Mouse (Mus musculus) right cerebral cortex, postnatal 25 days (tissue): ENCODE data around the gene Gm21992.

Experiments
- DNase-seq: peaks from one replicate; pipeline ENCODE4 v3.0.0; 2022

Gm21992 gene

DNA sequence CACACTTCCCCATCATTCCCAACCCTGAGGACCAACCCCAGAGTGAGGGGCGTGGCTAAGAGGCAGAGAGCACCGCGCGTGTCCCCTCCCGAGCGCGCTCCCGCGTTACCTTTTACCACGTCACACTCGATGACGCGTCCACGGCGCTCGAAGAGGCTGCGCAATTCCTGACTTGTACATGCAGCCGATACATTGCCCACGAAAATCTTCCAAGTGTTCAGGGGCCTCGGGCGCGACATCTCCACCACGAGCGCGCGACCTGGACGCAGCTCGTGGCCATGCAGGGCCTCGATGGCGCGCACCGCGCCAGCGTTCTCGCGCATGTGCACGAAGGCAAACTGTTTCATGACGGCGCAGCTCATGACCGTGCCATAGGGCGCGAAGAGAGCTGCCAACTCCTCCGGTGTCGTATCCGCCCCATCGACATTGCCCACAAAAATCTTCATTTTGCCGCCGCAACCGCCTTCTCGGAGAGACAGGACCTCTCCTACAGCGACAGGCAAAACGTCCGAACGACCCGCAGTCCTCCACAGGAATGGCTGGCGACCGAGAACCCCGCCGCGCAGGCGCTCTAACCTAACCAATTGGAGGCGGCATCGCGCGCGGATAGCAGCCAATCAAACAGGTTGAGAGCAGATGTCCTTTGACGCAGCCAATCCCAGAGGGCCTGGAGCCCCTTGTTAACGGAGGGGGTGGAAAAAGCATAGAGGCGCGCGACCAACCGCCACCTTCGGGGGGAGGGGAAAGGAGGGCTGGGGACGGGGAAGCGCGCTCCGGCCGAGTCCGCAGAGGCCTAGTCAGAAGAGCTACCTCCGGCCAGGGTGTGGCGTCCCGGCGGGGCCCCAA, at the start of gene Gm21992, which contains the start of gene Rbm14:
Gm21992 (minus strand) TSS at position 550 of the 846 bp plus-strand sequence.
Rbm14 (minus strand) TSS at position 572 of the 846 bp plus-strand sequence.
- DNase-seq, result peak; percentile 98

DNA sequence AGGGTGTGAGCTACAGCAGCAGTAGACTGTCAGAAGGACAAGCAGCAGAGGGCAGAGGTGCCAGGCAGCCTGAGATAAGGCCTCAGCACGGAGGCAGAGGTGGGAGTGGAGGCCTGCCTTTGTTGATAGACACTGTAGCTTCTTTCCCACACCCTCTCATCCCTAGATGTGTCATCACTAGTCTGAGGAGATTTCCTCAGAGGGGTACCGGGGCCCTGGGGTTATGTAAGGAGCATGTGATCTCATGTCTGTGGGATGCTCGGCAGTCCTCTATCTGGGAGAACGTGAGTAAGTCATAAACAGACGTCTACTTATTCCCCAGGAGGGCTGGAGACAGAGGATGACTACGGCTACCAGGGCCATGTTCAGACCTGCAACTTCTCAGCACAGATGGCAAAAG, 47.7 kb upstream of the Gm21992 start:
- no peak for DNase-seq

DNA sequence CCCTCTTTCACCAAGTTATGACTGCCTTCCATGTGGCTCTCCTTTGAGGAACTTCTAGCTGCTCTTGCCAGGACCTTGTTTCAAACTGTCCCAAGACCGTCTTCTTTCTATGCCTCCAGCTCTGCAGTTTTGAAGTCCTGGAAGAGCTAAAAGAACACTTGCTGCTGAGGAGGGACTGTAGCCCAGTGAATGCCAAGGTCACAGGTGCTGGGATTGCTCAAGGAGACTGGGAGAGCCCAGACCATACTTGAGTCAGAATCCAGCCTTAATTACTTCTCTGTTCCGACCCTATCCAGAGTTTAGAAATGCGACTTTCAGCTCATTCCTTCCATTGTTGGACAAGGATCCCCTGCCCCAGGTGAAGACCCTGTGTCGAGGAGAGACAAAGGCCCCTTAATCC, 44.5 kb upstream of the Gm21992 start:
- DNase-seq, result no peak

DNA sequence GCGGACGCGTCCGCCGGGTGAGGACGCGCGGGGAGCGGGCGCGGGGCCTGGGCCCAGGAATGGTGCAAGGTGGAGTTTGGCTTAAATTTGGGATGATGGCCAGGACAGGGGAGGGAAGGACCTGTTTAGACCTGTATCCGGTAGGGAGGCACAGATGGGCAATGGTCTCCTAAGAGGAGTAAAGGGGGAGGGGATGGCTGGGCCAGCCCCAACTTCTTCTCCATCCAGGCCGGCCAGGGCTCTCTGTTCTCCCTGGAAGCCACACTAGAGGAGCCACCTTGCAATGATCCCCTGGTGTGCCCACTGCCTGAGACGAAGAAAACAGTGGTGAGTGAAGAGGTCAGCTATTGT, 44.0 kb upstream of the Gm21992 start:
- DNase-seq, result no peak

DNA sequence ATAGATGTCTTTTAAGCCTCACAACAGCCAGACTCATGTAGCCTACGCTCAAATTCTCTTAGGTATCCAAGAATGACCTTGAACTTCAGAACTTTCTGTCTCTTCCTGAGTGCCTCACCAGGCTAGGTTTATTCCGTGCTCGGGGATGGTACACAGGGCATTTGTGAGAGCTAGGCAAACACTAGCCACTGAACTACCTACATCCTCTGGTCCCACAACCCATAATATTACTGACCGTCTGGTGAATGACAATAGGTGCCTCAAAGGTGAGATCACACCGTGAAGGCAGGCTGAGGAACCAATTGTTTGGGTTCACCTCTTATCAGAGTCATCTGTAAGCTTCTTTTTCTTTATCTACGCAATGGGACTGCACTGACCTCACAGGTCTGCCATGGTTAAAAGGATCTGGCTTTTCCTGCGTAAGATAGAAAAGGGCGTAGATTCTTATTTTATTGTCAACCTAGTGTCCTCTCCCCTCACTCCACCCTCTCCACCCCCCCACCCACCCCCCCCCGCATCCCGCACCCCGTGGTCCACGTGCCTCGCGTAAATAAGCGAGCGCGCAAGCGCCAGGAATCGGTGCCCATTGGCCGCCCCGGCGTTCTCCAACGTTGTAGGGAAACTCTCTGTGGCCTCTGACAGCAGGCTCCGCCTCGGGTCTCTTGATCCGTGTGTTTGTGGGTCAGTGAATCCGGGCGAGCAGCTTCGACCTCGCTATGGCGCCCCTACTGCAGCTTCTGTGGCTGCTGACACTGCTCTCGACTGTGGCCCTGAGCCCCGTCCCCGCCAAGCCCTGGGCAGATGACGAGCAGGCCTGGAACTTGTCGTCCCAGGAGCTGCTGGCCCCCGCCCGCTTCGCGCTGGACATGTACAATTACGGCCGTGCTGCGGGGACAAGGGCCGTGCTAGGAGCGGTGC, 43.4 kb upstream of the Gm21992 start, which contains the start of gene Ctsf:
Ctsf (plus strand) TSS at position 579 of the 918 bp plus-strand sequence.
- DNase-seq, result peak; percentile 90

DNA sequence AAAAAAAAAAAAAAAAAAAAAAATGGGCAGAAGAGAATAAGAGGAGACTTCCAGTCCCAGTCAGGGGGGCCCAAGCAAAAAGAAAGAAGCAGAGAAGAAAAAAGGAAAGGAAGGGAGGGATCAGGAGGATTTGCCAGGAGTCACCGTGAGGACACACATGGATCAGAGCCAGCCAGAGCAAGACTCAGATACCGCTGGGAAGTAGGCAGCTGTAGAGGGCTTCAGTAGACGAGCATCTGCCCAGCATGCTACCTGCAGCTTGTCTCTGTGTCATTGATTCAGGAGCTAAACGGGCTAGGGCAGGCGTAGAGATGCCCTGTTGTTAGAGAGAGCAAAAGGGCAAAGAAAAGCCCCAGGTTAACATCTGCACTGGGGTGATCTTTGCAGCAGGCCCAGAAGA, 38.9 kb upstream of the Gm21992 start:
- DNase-seq, result no peak

DNA sequence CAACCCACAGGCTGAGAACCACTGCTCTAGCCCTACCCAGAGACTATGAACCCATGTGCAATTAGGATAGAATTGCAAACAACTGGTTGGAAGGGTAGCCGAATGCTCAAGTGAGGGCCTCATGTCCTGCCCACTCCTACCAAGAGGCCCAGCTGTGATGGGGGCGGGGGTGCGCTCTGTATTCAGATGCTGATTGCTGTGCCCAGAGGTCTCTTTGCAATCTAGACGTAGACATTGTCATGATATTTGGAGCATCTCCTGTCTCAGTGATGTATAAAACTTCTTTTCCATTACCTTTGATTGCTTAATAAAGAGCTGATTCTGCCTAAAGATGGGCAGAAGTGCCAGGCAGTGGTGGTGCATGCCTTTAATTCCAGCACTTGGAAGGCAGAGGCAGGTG, 38.4 kb upstream of the Gm21992 start:
- DNase-seq, result no peak

DNA sequence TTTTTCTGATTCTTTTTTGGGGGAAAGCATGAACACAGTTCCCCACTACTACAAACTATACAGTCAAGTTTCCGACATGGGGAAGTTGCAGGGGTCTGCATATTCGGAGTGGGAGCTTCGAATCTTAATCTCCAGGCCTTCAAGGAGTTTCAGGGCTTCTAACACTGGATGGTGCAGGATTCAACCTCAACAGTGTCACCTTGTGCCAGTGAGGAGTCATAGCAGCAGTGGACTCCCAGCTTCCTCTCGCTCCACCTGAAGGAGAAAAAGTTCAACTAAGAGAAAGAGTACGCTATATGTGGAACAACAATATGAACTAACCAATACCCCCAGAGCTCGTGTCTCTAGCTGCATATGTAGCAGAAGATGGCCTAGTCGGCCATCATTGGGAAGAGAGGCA, 36.1 kb upstream of the Gm21992 start:
- DNase-seq, result no peak

DNA sequence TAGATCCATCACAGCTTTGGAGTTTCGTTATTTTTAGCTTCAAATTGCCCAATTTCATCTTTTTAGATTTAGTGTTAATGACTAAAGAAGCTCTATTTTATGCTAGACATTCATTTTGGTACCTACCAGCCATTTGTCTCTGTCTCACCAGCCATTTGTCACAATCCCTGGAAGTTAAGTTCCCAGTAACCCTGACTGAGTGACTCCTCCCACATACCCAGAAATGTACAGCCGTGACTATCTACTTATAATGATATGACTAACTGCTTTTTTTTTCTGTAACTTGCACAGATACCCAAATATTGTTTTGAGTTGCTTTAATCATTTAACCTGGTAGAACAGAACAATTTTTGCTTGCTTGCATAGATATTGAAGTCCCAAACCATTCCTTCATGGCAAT, 34.4 kb upstream of the Gm21992 start:
- no peak for DNase-seq

DNA sequence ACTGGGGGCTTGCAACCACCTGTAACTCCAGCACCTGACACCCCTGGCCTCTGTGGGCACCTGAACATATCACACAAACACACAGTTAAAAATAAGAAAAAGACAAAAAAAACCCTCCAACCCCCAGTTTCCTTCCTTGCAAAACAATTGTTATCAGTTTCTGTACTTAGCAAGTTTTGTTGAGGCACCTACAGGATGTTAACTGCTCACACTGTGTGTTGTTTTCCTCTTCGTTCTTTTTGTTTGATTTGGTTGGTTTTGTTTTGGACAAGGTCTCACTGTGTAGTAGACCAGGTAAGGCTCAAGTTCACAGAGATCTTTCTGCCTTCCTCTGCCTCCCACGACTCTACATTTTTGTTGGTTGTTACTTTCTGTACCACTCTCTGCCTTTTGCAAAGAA, 31.2 kb upstream of the Gm21992 start:
- no peak for DNase-seq

DNA sequence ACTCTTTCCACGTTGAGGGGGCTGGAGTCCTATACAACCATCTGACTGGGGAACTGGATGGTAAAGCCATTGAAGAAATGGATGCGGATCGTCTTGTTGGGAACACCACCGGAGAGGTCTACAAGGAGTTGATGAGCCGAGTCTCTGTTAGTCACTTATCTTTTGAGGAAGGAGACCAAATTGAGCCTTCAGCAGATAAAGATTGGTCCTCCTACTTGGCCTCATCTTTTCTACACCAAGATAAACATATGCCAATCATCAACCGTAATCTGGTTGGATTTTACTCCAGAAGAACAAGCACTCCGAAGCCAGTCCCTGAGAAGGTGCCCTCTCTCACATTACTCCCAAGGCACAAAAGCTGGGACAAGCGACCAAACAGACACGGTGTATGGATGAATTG, 29.4 kb upstream of the Gm21992 start:
- no peak for DNase-seq

DNA sequence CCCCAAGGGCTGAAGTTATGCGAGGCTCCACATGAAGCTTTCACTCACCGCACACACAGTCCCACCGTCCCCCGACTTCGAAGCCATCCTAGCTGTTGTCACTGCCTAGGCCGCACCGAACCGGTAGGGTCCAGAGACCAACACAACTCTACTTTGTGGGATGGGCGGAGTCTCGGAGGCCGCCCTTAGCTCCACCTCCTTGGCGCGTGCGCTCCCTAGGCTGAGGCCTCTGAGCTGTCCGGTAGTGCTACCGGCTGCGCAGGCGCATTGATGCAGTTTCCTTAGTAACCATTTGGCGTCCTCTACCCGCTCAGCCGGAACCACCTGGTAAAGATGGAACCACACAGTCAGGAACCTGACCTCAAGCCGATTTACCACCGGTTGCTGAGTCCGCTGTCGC, 27.7 kb upstream of the Gm21992 start, which contains the start of the genes Ccs and Ccdc87:
Ccs (minus strand) TSS at position 184 of the 400 bp plus-strand sequence.
Ccdc87 (plus strand) TSS at position 218 of the 400 bp plus-strand sequence.
- peak; percentile 94 for DNase-seq

DNA sequence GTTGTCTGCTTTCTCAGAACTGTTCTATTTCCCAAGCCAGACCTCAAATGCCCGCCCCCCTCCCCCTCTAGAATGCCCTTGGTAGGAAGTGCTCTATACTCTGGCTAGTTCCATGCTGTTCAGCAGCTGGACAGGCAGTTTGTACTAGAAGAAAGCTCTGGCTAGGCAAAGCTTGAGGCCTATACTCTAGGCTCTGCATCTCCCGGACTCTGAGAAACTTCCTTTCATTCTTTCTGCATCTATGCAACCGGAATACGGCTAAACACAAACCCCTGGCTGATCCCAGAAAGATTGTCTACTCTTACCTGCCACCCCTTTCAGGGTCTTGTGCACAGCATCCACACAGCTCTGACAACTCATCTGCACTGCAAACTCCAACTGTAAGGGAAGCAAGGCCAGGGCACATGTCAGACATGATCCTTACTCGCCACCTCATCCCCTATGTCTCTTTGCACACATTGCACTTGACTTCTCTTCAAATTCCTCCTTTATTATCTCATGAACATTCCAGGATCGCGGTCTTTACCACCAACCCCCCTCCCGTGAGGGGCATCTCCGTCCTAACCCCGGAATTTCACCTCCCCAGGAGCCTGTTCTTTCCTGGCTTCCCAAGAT, 27.2 kb upstream of the Gm21992 start:
- no peak for DNase-seq

DNA sequence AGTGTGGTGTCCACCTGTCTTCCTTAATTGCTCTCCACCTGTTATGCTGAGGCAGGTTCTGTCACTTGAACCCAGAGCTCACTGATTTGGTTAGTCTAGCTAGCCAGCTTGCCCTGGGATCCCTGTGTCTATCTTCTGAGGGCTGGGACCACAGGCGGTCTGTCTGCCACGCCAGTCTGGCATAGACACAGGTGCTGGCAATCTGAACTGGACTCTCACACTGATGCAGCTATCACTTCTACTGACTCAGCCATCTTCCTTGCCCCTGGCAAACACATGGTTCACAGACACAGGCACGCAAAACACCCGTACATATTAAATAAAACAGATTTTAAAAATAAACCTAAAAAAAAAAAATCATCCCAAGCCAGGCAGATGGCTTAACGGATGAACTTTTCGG, 25.6 kb upstream of the Gm21992 start:
- no peak for DNase-seq

DNA sequence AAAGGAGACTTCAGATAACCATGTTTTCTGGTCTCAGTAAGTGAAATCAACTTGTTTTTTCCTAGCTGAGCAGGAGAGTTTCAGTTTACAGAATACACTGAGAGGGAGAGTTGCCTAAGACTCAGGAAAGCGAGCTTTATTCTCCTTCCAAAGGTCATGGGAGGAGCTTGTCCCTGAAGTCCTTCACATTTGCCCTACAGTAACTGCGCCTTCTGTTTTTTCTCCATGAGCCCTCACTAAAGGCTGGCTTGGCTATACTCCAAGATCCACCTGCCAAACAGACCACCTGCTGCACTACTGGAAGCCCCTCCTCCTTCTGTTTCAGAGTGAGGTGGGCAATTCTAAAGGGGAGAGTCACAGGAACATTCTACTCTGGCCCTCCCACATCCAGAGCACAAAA, 24.7 kb upstream of the Gm21992 start:
- no peak for DNase-seq

DNA sequence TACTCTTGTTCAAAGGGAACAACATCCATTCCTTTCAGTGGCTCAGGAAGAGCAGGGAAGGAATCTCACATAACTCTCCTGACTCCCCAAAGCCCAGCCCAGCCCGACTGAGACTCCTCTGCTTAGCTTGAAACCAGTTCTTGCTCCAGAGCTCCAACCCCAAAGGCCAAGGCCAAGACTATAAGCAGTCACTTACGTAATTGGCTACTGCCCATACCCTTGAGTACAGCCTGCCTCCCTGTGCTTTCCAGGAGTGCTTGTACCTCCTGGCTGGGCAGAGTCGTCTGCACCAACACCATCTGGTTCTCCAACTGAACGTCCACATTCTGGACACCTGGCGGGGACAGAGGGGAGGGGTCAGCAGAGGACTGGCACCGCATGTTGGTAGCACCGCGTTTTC, 22.6 kb upstream of the Gm21992 start:
- DNase-seq, result no peak

DNA sequence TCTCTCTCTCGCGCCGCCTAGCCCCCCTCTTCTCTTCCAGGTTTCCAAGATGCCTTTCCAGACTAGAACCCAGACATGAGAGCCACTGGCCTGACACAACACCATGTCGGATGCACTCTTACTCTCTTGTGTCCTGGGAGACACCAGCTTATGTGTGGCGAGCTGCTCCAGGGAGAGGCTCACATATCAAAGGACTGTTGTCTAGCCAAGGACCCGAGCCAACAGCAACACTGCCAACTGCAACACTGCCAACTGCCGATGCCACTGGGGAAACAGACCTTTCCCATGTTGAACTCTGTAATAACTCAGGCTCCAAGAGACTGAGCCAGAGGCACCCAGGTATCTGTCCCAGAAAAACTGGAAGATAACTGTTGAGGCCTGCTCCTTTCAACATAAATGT, 17.7 kb upstream of the Gm21992 start:
- DNase-seq, result no peak

DNA sequence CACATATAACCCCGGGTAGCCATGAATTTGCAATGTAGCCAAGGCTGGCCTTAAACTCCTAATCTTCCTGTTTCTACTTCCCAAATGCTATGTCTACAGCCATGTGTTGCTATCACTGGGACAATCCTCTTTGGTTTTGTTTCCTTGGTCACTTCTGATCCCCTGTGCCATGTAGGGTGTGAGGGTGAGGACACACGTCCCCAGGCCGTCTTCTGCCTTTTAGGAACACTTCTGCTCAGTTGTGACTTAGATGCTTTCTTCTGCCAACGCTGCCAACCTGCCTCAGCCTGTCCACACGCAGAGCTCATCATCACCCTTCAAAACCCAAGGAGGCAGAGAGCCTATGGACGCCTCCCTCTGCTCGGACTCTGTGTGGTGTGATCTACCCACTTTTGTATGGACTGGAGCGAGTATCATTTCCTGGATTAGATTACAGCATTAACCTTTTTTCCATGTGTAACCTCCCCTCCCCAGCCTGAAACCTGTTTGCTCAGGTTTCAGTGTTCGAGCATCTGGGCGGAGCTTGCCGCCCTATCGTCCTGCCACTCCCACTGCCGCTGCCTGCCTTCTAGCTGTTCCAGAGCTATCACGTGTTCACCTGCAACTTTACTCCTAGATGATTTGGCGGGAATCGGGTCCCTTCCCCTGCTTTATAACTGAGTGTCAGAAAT, 17.2 kb upstream of the Gm21992 start:
- no peak for DNase-seq

DNA sequence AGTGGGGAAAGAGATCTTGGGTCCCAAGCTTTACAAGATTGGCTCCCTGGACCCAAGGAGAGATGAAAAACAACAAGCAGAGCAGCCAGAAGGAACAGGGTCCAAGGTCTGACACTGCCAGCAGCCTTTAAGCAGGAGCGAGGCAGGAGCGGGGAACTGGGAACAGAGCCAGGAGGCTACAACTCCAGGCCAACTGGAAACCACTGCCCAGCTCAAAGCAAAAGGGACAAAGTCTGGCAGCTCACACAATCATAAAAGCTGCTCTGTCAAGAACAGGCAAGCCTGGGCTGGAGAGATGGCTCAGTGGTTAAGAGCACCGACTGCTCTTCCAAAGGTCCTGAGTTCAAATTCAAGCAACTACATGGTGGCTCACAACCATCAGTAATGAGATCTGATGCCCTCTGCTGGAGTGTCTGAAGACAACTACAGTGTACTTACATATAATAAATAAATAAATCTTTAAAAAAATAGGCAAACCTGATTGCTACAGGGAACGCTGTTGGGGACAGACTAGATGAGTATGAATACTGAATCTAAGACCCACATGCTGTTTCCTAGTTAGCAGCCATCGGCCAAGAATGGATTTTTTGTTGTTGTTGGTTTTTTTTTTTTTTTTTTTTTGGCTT, 9.4 kb upstream of the Gm21992 start:
- peak; percentile 55 for DNase-seq

DNA sequence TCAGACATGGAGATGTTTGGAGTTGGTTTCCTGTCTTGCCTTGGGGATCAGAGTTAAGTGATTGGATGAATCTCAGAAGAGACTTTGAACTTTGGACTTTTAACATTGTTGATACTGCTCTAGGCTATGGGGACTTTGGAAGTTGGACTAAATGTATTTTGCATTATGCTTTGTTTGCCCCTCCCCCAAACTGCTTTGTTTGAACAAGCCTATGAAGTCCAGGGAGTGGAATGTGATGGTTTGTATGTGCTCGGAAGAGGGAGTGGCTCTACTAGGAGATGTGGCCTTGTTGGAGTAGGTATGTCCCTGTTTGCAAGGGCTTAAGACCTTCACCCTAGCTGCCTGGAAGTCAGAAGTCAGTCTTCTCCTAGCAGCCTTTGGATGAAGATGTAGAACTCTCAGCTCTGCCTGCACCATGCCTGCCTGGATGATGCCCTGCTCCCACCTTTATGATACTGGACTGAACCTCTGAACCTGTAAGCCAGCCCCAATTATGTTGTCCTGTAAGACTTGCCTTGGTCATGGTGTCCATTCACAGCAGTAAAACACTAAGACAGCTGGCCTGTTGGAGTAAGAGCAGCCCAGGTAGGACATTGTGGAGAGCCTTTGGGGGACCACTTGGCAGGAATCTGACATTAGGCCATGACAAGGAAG, 5.9 kb upstream of the Gm21992 start:
- DNase-seq, result no peak

DNA sequence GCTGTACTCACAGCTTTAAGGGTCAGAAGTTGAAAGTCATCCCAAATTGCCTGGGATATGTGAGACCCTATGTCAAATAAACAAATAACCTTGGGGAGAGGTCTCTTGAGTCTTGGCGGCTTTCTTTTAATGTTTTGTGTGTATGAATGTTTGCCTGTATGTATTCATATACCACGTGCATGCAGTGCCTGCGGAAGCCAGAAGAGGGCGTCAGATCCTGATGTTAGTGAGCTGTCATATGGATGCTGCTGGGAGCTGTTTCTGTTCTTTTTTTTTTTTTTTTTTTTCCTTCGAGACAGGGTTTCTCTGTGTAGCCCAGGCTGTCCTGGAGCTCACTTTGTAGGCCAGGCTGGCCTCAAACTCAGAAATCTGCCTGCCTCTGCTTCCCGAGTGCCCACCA, 1.6 kb upstream of the Gm21992 start:
- no peak for DNase-seq
